Mouse (Mus musculus): ENCODE results near the gene Ube2d1. TPM values are rescaled to one million over a fixed set of nuclear protein-coding genes. Genes with fewer than 3 reads are reported as not detected.

The Ube2d1 gene
- 10 to 100 TPM; 23.6 to 30.3 TPM for total RNA-seq (2021)
- long read RNA-seq, experiment 1, transcript Ube2d1-201 (7 exons, 1,431 nt): major isoform, 8 of 10 reads
- long read RNA-seq, experiment 1, partial matches to known transcripts: 0 of 10 reads
- long read RNA-seq, experiment 1, other reads (novel, unspliced or antisense): 2 of 10 reads
- long read RNA-seq, experiment 2, transcript Ube2d1-201 (7 exons, 1,431 nt): major isoform, 10 of 14 reads
- long read RNA-seq, experiment 2, partial matches to known transcripts: 1 of 14 reads
- long read RNA-seq, experiment 2, other reads (novel, unspliced or antisense): 3 of 14 reads

- peak; percentile 61 to 80 for DNase-seq (ENCODE audit: low spot score in 2 of 2)
These were observed at the start of gene Ube2d1 for GRCm38 (mm10) chr10:71285126-71285580. Gene Ube2d1 (minus strand): TSS chr10:71285262.

DNA sequence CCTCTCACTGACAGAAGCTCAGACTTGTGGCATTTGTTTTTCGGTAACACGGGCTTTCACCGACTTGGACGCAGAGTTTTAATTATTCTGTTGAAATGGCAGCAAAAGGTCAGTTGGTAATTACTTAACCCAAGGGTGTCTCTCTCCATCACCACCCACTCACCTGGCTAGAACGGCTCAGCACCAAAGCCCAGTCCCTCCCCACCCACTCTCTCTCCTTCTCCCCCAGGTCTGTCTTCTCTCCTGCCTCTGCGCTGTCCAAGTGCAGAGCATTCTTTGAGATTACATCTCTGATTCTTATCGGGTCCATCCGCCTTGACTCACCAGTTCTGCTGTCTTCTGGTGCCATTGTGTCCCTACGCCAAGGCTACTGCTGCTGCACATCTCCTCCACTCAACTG is 47.8 kb upstream of the Ube2d1 start:
- DNase-seq (ENCODE audit: low spot score in 2 of 2): no peak

- no peak for DNase-seq (ENCODE audit: low spot score in 2 of 2)
These were observed 47.3 kb upstream of the Ube2d1 start for GRCm38 (mm10) chr10:71332376-71332775.

- no peak for DNase-seq (ENCODE audit: low spot score in 2 of 2)
These were observed 46.8 kb upstream of the Ube2d1 start for GRCm38 (mm10) chr10:71331908-71332307.

DNA sequence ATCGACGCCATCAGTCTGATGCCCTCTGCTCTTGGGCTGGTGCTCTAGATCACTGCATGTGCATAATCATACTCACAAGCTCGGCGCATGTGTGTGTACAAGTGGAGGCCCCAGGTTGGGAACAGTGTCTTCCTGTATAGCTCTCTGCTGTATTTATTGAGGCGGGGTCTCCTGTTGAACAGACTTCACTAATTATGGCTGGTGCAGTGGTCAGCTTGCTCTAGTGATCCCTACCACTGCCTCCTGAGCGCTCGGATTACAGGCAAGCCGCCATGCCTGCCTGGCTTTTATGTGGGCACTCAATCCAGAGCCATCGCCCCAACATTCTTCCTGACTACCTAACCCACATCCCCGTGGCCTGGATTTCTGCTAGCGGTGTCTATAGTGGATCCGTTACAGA is 45.0 kb upstream of the Ube2d1 start:
- no peak for DNase-seq (ENCODE audit: low spot score in 2 of 2)

GRCm38 (mm10) chr10:71329295-71329694 is 44.2 kb upstream of the Ube2d1 start:
- no peak for DNase-seq (ENCODE audit: low spot score in 2 of 2)

- DNase-seq (ENCODE audit: low spot score in 2 of 2): no peak
These were observed 43.8 kb upstream of the Ube2d1 start for GRCm38 (mm10) chr10:71328870-71329269.

DNA sequence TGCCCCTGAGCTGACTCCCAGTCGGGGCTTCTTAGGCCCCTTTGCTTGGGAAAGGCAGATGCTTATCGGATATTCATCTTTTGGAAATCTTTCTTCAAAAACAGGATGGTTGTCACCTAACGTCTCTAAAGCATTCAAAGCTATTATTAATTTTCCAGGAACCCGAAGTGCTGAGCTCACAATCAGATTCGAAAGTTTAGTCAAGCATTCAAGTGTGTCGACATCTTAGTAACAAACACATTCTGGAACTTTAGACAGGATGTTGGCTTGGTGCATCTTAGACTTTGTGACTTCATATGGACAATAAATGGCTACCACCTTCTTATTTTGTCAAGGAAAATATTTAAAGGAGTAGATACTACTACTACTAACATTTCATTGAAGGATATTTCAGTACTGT is 43.3 kb upstream of the Ube2d1 start:
- DNase-seq (ENCODE audit: low spot score in 2 of 2): no peak

DNA sequence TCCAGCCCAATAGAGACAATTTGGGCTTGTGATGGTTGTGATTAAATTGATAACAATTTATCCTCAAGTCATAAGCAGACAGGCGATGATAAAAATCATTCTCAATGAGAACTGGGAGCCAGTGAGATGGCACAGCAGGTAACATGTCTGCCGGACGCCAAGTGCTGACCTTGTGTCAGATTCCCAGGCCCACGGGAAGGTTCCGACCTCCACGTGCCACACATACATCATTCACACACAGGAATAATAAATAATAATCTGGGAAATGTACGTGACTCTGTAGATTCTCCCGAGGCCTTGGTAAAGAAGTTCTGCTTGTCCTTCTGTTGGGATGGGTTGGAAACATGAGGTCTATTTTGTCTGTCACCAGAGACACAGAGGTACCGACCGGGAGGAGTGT is 42.3 kb upstream of the Ube2d1 start:
- no peak for DNase-seq (ENCODE audit: low spot score in 2 of 2)

DNA sequence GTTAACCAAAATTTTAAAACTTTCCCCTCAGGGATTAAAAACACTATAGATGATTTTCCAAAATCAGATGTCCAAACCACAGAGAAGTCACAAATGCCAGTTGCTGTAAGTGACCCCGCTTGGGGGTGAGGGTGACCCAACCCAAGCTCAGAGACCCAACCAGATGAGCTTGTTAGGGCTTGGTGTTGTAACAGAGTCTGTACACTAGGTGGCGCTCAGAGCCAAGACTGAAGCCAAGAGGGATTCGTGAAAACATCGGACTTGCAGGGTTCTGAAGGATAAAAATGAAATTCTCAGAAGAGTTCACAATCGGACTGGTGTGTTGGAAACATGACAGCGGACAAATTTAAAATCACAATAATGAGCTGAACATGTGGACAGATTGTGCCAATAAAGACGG is 41.7 kb upstream of the Ube2d1 start:
- DNase-seq (ENCODE audit: low spot score in 2 of 2): peak in 1 of 2 experiments; percentile 54

- no peak for DNase-seq (ENCODE audit: low spot score in 2 of 2)
These were observed 41.1 kb upstream of the Ube2d1 start for GRCm38 (mm10) chr10:71326123-71326522.

GRCm38 (mm10) chr10:71323669-71324068 is 38.6 kb upstream of the Ube2d1 start:
- no peak for DNase-seq (ENCODE audit: low spot score in 2 of 2)

DNA sequence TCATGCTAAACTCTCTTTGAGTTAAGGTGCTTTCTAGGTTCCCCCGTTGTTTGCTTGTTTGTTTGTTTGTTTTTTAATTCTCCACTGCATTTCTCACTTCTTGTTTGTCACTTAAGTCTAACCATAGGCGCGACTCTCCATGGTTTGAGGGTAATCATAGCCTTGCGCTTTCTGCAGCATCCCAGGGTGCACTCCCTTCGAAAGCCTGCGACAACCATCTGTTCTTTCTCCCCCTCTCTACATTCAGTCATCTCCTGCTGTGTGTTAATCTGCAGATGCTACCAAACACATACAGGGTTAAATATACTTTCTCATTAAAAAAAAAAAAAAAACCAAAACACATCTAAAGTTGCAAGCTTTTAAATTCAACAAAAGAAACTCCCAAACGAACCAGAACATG is 31.4 kb upstream of the Ube2d1 start:
- DNase-seq (ENCODE audit: low spot score in 2 of 2): no peak

DNA sequence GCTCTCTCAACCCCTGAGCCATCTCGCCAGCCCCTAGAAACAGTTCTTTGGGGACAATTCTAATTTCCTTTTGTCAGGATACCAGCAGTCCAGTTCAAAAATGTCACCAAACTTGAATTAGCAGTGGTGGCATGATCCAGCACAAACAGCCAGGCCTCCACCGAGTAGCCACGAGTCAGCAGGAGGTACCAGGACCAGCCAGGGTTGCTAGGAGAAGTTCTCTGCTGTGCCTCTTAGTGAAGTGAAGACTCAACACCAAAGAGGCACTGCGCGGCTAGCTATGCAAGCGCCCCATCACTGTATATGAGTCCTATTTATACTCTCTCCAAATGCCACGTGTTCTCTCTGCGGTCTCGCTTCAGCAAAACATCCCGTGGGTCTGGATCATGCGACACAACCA is 31.0 kb upstream of the Ube2d1 start:
- no peak for DNase-seq (ENCODE audit: low spot score in 2 of 2)

DNA sequence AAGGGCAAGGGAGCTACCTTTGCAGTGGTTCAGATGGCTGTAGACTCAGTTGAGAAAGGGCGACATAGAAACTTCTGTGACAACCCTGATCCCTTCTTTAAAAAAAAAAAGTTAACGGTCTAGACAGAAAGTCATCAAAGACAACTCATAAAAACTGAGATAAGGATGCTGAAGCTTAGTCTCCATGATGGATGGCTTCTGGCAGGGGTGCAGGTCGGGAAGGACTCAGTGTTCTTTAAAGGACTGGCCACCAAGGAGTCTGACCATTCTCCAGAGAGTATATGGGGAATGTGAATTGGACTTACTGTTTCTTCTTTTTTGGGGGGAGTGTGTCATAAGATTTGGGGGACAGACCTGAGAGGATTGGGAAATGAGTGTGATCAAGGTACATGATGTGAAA is 29.5 kb upstream of the Ube2d1 start:
- no peak for DNase-seq (ENCODE audit: low spot score in 2 of 2)

- no peak for DNase-seq (ENCODE audit: low spot score in 2 of 2)
These were observed 25.2 kb upstream of the Ube2d1 start for GRCm38 (mm10) chr10:71310288-71310687.

GRCm38 (mm10) chr10:71308199-71308598 is 23.1 kb upstream of the Ube2d1 start:
- DNase-seq (ENCODE audit: low spot score in 2 of 2): no peak

DNA sequence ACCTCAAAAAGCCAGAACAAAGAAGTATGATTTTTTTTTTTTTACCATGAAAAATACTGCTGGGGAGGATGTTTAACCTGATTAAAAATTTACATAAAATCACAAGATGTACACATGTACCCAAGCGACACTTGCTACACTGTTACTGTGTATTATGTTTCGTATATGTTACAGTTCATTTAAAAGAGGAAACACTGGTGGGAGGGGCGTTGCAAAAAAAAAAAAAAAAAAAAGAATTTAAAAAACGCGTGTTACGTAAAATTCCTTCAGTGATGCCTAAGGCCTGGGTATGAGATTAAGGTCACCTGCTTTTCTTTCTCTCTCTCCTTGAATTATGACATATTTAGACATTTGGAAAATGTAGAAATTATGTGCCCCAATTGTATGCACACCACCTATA is 21.7 kb upstream of the Ube2d1 start:
- no peak for DNase-seq (ENCODE audit: low spot score in 2 of 2)

DNA sequence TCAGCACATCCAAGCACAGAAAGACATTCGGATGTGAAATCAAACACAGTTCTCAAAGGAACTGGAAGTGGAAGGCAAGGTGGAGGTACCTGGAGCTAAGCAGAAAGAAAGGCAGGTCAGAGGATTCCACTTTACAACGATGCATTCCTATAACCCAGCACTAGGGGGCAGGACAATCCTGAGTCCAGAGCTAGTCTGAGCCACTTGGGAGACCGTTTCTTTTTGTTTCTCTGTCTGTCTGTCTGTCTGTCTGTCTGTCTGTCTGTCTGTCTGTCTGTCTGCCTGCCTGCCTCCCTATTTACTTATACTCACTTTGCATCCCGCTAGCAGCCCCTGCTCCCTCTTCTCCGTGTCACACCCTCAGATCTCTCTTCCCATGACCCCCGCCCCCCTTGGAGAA is 21.1 kb upstream of the Ube2d1 start:
- no peak for DNase-seq (ENCODE audit: low spot score in 2 of 2)

DNA sequence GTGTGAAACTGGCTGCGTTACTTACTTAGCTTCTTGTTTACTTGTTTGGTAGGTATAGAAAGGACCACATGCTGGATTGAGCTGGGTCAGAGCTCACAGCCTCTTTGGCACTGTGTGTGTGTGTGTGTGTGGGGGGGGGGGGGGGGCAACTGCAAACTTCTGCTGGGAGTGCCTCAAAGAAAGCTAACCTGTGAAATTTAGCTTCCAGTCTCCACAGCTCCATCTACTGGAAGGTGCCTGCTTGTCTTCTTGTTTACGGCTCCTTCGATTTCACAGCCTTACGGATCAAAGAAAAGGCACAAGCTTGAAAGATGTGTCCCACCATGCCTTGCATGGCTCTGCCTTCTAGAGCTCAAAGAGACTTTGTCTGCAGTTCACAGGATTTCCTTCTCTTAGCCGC is 17.4 kb upstream of the Ube2d1 start:
- DNase-seq (ENCODE audit: low spot score in 2 of 2): no peak

DNA sequence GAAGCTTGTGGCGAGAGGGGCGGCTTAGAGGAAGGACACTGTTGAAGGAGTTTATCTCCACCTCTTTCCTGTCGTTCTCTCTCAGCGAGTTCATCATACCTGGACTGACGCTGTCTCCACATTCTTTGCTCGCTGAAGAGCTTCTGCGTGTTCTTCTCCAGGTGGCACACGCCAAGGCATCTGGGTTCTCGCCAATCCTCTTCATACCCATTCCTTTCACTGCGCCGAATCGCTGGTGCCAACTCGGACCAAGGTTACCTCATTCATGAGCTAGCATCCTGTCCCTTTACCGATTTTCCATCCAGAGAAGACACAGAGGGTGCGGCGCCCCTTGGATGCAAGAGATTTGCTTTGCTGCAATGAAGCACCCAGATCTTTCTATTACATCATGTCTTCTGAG is 15.1 kb upstream of the Ube2d1 start:
- no peak for DNase-seq (ENCODE audit: low spot score in 2 of 2)

- DNase-seq (ENCODE audit: low spot score in 2 of 2): no peak
These were observed 8.2 kb upstream of the Ube2d1 start for GRCm38 (mm10) chr10:71293245-71293644.

- DNase-seq (ENCODE audit: low spot score in 2 of 2): no peak
These were observed 7.2 kb upstream of the Ube2d1 start for GRCm38 (mm10) chr10:71292254-71292653.

DNA sequence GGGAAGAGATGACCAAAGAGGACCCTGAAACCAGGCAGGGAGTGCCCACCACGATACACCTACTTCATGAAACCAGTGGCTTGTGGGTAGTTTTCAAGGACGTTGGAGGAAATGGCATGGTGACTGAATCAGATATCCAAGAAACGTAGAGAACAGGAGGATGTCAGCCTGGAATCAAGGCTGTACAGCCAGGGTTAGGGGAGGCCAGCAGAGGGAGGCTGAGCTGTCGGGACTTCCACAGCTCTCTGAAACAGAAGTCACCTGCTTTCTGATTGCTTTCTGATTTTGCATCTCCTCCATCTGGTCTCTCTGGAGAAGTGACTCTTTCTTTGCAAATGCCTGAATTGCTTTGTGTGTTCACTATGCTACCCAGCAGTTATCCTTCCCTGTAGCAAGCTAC is 6.7 kb upstream of the Ube2d1 start:
- DNase-seq (ENCODE audit: low spot score in 2 of 2): no peak

Measured in adrenal gland, postnatal 4 days (tissue).